Mouse (Mus musculus) yolk sac, embryonic 10.5 days (tissue): ENCODE results near the gene Elmo1.

Source experiments
- DNase-seq: peaks from one replicate; pipeline ENCODE4 v3.0.0-alpha.2; 2017; ENCODE audit warnings: low spot score

Elmo1 gene

DNA sequence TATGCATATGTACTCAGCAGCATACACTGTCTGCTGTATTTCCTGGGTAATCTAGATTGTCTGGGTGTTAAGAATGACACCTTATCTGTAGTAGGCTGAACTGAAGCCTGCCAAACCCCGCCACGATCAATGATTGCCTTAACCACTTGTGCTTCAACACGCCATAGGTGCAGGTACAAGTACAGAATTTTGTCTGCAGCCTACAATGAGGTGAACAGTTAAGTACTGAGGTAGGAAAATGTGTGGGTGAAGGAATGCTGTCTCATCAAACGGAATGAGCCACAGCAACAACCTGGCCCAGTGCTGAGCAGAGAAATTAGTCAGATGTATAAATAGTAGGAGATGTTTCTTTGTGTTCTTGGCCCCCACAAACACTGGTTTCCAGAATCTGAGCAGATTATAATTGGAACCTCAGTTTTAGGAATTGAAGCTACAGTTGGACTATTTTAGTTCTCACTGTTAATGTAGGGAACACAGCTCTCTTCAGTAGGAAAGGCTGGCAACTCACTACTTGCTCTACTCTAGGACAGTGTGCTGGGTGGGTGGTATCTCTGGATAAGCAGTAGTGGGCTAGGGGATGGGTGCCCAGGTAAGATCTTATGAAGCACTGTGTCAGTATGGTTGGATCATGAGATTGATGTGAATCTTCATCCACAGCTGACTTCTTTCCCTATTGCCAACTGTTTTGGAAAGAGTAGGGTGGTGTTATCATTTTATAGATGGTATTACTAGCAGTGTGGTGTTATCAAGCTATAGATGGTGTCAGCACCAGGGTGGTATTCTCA is 4.7 kb downstream of the Elmo1 start:
- DNase-seq: no peak

DNA sequence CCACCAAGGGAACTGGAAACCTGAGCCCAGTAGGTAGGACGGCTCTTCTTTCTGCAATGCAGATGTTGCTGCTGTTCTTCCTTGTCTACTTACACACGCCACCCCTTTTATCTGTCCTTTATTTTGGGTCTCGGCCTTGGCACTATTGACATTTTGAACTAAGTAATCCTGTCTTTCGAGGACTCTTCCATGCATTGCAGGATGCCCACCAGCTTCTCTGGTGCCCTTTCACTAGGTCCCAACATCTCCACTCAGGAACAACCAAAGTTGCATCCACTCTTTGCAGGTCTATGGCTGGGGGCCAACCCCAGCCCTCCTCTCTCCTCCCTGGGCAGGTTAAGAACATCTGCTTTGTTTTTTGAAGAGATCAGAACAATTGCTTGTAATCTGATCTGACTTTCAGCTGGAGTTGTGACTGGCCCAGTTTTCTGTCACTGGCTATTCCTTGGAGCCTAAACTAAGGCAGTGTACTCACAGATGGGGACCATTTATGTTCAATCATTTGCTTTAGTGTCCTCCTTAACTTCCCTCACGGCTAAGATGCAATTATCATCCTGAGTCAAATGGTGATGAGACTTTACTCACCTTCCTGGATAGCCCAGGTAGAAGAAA is 6.7 kb downstream of the Elmo1 start:
- DNase-seq: no peak

- DNase-seq: no peak
Observed at GRCm38 (mm10) chr13:20097934-20098593, 7.7 kb downstream of the Elmo1 start.

GRCm38 (mm10) chr13:20098594-20098965 is 8.2 kb downstream of the Elmo1 start:
- DNase-seq: no peak

DNA sequence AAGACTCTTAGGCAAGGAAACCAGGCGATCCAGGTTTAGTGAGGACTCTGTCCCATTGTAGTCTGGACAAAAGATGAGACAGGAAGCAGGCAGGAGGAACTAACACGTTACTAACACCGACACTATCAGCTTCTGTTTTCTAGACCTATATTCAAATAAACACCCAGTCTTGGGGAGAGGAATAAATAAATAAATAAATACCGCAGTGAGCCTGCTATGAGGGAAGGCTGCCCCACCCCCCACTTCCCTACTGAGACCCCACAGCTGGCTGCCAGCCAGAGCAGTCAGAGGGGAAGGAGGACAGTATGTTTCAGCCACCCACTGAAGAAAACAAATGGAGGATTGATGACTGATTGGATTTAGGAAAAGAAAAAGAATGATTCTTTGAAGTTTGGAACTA is 9.2 kb downstream of the Elmo1 start:
- no peak for DNase-seq

DNA sequence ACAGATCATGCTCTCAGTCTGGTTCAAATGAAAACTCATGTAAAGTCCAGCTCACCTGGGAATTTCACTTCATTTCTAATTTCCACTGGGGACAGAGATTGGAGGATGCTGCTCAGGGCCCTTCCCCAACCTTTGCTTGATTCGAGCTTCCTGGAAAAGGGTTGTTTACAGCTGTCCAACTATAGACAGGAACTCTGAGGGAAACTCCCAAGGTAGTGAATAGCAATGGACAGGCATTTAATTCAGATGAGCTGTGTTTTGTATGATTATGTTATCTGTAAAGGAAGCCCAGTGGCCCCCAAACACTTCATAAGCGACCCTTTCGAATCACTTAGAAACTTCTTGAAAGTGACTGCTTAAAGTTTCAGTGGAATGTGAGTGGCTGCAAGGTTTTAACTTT is 10.0 kb downstream of the Elmo1 start:
- DNase-seq: no peak

DNA sequence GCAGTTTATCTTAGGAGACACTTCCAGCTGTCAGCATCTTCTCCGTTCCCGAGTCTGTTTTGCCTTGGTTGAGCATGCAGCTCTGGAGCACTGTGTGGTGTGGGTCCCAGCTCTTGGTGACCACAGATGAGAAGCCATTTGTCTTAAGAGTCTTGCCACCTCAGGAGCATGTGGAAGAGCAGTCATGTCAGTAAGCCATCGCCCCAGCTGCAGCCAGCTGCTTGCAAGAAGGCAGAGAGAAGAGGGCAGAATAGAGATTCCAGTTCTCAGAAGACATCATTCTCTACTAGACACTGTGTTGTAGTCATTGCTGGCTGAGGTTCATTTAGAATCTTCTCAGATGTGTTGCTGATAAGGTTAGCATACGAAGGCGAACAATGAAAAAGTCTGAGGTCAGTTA is 11.3 kb downstream of the Elmo1 start:
- DNase-seq: no peak

DNA sequence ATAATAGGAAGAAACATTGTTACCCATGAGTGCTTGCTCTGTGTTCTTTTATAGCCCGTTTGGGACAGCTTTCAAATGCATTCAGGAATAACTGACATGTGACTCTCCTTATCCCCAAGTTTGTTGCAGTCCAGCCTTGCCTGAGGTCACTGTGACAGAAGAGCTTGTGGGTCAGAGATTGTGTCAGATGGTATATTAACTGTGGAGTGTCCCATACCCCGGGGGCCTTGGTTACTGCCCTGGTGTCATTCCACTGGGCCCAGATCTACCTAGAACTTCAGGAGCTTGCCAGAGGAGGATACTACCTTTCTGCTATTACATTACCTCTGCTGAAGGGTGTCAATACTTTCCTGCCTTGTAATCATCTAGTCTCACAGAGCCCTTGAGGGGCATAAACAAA is 14.4 kb downstream of the Elmo1 start:
- DNase-seq: no peak

DNA sequence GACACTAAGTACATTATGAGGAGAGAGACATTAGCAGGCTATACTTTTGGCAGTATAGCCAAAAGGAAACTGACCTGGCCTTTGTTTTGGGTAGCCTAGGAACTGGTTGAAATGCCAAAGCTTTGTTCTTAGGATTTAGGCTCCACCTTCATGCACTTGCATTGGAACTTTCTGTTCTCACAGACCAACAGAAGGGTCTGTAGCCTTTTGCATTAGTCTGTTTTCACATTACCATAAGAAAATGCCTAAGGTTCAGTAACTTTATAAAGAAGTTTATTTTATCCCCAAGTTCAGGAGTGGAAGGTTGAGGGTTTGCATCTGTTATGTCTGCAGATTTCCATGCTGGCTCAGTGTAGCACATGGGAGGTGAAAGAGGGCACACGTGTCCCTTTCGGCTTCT is 15.6 kb downstream of the Elmo1 start:
- no peak for DNase-seq

DNA sequence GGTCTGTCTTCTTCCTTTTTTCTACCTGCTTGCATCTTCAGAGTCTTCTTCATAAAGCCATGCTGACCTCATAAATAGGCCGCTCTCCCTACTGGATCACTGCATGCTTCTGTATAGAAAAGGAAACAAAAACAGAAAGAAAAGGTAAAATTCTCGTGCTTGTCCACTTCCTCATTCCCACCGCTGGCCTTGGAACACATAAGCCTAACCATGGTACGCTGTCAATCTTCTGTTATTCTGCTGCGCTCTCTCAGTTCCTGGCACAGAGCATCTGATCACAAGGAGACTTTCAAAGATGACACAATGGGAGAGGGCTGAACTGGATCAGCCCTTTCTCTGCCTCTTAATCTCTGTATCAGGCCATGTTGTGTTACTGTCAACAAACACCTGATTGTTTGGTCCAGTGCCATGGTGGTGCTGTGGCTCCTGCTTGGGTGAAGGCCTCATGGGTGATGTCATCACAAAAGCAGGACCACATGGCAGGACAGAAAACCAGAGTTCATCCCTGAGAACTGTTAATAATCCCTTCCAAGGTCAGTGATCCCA is 17.6 kb downstream of the Elmo1 start:
- no peak for DNase-seq

DNA sequence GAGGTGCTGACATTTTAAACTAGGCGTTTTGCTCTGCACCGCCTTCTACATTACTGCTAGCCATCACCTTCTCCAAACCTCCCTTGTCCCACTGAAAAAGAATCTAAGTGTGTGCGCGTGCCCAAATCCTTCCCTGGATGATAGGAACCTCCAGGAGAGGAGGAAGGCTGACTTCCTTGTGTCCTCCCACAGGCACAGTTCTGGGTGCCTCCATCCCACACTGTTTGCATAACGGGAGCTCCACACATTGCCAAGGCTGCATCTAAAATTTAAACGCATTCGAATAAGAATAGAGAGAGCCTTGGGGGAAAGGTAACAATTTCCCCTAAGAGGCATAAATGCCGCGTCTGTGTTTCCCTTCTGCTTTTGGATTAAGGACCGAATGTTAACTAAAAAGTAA is 18.6 kb downstream of the Elmo1 start:
- no peak for DNase-seq

GRCm38 (mm10) chr13:20109446-20109845 is 19.1 kb downstream of the Elmo1 start:
- DNase-seq: no peak

- DNase-seq: no peak
Observed at GRCm38 (mm10) chr13:20109987-20110680, 19.7 kb downstream of the Elmo1 start.

GRCm38 (mm10) chr13:20111256-20111800 is 20.9 kb downstream of the Elmo1 start:
- no peak for DNase-seq

GRCm38 (mm10) chr13:20115131-20115907 is 24.9 kb downstream of the Elmo1 start:
- DNase-seq: no peak

DNA sequence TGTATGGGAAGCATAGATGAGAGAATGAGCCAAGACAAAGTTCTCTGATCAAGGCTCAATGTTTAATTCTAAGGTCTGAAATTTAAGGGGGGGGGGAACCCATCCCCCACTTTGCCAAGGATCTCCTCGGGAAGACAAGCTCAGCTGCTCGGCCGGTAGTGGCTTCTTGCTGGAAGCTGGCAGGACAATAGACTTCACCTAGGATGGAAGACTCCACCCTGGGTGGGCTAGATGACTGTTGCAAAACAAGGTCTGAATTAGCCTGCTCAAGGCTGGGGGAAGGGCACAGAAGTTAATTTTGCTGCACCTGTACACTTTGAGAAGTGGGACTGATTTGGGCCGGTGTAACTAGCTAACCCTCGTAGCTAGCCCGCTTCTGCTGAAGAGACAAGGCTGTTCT is 25.6 kb downstream of the Elmo1 start:
- no peak for DNase-seq

GRCm38 (mm10) chr13:20116868-20117510 is 26.6 kb downstream of the Elmo1 start:
- no peak for DNase-seq

- DNase-seq: no peak
Observed at GRCm38 (mm10) chr13:20117691-20118090, 27.3 kb downstream of the Elmo1 start.

DNA sequence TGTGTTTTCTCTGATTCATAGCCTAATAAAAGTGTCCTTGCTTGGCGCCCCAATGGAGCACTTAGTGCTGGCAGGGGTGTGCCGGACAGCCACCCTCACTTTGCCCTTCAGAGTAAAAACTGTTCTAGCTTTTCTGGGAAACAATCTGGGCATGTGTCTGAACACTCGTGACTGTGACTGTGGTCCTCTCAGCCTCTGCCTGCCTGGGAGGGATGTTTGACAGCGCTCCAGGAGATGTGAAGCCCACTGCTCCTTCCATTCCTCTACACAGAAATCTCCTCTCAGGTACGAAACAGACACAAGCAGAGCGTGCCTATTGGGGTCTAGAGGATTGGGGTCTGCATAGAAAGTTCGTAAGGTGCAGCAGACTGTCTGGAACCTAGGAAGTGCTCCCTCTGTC is 28.5 kb downstream of the Elmo1 start:
- no peak for DNase-seq

DNA sequence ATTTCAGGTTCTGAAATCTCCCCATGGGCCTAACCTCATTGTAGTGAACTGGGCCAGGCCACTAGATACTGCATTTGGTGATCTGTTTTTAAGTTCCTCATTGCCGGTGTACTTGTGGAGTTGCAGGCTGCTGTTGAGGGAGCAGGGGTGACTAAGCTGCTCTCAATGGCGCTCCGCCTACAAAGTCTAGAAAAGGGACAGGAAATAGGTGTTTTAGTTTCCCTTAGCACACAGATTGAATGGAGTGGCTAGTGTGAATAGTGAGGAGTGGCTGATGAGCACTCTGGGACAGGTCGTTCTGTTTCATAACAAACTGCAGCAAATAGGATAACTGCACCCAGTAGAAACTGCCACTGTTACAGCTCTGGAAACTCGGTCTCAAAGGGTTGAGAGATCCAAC is 30.3 kb downstream of the Elmo1 start:
- no peak for DNase-seq
